Mouse (Mus musculus) myocyte (in vitro differentiated cells): Measurements from ENCODE around the gene Stat3. TPM values are rescaled to one million over a fixed set of nuclear protein-coding genes. Genes with fewer than 3 reads are reported as not detected.

Source experiments
- H3K27me3 ChIP-seq: one replicate; pipeline ENCODE4 v1.6.1; 2011; ENCODE audit not compliant: control insufficient read depth, insufficient read depth, insufficient read length
- H3K36me3 ChIP-seq: one replicate; pipeline ENCODE4 v1.6.1; 2011; ENCODE audit not compliant: control insufficient read depth, insufficient read depth
- H3K4me2 ChIP-seq: one replicate; pipeline ENCODE4 v1.6.1; 2011; ENCODE audit warnings: low read depth, control low read depth
- H3K4me3 ChIP-seq: one replicate; pipeline ENCODE4 v1.5.1; 2011; ENCODE audit warnings: mild to moderate bottlenecking, control low read depth, moderate library complexity
- H3K79me2 ChIP-seq: one replicate; pipeline ENCODE4 v1.6.1; 2011; ENCODE audit not compliant: control insufficient read depth, insufficient read depth
- H3ac ChIP-seq: one replicate; pipeline ENCODE4 v1.6.1; 2011; ENCODE audit not compliant: control insufficient read depth, insufficient read length
- CEBPB ChIP-seq: IDR thresholded peaks from 2 replicates; pipeline ENCODE4 v1.6.1; 2011; ENCODE audit warnings: mild to moderate bottlenecking, moderate library complexity; ENCODE audit not compliant: poor library complexity, insufficient read depth, severe bottlenecking
- E2F4 ChIP-seq: IDR thresholded peaks from one replicate; pipeline ENCODE4 v1.6.1; 2011; ENCODE audit warnings: mild to moderate bottlenecking, control low read depth, moderate library complexity; ENCODE audit not compliant: insufficient read depth
- MAX ChIP-seq: IDR thresholded peaks from one replicate; pipeline ENCODE4 v1.6.1; 2011; ENCODE audit warnings: low read depth, mild to moderate bottlenecking, control low read depth
- MYOD1 ChIP-seq, 3 experiments: IDR thresholded peaks; one replicate each; pipeline ENCODE4 v1.6.1; 2011; ENCODE audit warnings: control low read depth in 2 of 3, low read depth in 2 of 3, mild to moderate bottlenecking in 2 of 3, moderate library complexity in 1 of 3; ENCODE audit not compliant: insufficient read length in 2 of 3, control insufficient read depth in 1 of 3
- MYOG ChIP-seq, 3 experiments: IDR thresholded peaks; one replicate each; pipeline ENCODE4 v1.6.1; 2011; ENCODE audit warnings: control low read depth in 2 of 3, low read depth in 2 of 3, mild to moderate bottlenecking in 2 of 3; ENCODE audit not compliant: insufficient read length in 2 of 3, control insufficient read depth in 1 of 3, insufficient read depth in 1 of 3
- POLR2A ChIP-seq: IDR thresholded peaks from one replicate; pipeline ENCODE4 v1.6.1; 2011; ENCODE audit warnings: low read depth, mild to moderate bottlenecking, control low read depth, moderate library complexity; ENCODE audit not compliant: insufficient read length
- POLR2AphosphoS2 ChIP-seq: IDR thresholded peaks from one replicate; pipeline ENCODE4 v1.6.1; 2011; ENCODE audit warnings: low read depth, control low read depth; ENCODE audit not compliant: insufficient read length
- REST ChIP-seq: IDR thresholded peaks from one replicate; pipeline ENCODE4 v1.6.1; 2011; ENCODE audit warnings: mild to moderate bottlenecking, control low read depth, moderate library complexity; ENCODE audit not compliant: insufficient read depth, insufficient read length
- SRF ChIP-seq: IDR thresholded peaks from one replicate; pipeline ENCODE4 v1.6.1; 2011; ENCODE audit warnings: low read depth; ENCODE audit not compliant: control insufficient read depth, insufficient read length
- TCF12 ChIP-seq: IDR thresholded peaks from one replicate; pipeline ENCODE4 v1.6.1; 2011; ENCODE audit warnings: mild to moderate bottlenecking, control low read depth; ENCODE audit not compliant: poor library complexity, insufficient read depth, severe bottlenecking
- TCF3 ChIP-seq: IDR thresholded peaks from one replicate; pipeline ENCODE4 v1.6.1; 2011; ENCODE audit warnings: low read depth, control low read depth; ENCODE audit not compliant: insufficient read length
- USF1 ChIP-seq: IDR thresholded peaks from one replicate; pipeline ENCODE4 v1.6.1; 2011; ENCODE audit warnings: low read depth, mild to moderate bottlenecking, control low read depth, moderate library complexity
- polyA plus RNA-seq: library from polyadenylated mRNA; unstranded; fragments of >200 nt; fragmentation: generic; extraction: Trizol; gene quantifications from one replicate; pipeline ENCODE4 v1.2.1, GENCODE M21; 2012; ENCODE audit warnings: missing spikeins

The Stat3 gene
- polyA plus RNA-seq, 1 experiment: 93.7 TPM

DNA sequence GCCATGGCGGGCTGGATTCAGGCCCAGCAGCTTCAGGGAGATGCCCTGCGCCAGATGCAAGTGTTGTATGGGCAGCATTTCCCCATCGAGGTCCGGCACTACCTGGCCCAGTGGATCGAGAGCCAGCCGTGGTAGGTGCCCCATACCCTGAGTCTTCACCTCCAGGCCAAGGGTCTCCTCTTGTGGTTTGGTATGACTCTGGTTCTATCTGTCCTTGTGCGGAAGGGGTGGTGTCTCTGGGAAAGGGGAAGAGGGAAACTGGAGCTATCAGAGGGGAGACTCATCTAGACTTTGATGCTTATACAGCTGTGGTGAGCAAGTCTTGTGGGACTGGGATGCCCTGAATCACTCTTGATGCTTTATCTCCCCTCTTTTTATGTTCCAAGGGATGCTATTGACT, 78.0 kb downstream of the Stat3 start:
- Histone ChIP-seq H3K4me2 (peak overlapping the region; percentile 93), H3K4me3 (peak overlapping the region; percentile 39), H3K27me3 (no peaks in the 10 kb centered on the region), H3K79me2 (no peaks in the 10 kb centered on the region), H3K36me3 (no peaks in the 10 kb centered on the region), H3ac (no peak overlapping the region)
- TF ChIP-seq USF1: no peak
- TF ChIP-seq MYOD1 (IDR thresholded peaks at IDR 0.05; ENCODE audit: control insufficient read depth in 1 of 3, insufficient read length in 2 of 3, low read depth in 2 of 3): peak in 1 of 3 experiments; percentile 28

DNA sequence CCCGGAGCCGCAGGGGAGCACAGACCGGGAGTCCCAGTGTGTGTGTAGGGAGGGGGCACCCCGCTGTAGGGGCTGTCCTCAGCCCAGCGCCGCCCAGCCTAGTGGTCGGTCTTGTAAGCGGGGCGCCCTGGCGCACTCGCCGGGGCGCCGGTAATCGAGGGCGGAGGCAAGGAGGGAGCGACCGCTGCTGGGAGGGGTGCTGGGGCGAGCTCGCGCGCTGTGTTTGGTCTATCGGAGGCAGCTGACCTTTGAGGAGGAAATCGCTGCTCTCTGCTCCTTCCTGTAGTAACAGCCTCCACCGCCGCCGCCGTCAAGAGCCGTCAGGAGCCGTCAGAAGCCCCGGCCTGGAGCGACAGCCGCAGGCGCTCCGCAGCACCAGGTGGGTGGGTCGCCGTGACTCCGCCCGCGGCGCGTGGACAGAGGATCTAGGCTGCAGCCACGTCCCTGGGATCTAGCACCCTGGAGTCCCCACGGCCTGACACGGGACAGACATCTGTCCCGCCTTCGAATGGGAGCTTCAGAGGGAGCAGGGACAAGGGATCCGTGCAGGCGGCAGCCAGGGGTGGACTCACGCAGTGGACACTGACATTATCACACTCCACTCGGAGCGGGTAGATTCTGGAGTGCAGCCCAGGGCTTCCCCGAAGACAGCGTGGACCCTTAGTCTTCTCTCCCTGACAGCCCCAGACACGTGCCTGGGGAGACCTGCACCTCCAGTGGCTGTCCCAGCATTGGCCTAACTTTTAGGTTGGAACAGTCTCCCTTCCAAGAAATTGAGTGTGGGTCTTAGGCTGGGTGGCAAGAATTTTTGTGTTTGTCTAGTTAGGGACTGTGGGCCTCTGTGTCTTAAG, 78.9 kb downstream of the Stat3 start:
- Histone ChIP-seq H3ac (peak overlapping the region; percentile 10), H3K27me3 (peaks cover 6% of the 10 kb centered on the region), H3K4me3 (peak overlapping the region; percentile 39), H3K79me2 (no peaks in the 10 kb centered on the region), H3K36me3 (no peaks in the 10 kb centered on the region), H3K4me2 (peak overlapping the region; percentile 93)
- no peak for TF ChIP-seq E2F4
- peak in 2 of 3 experiments; percentile 5 to 42 for TF ChIP-seq MYOG (IDR thresholded peaks at IDR 0.05; ENCODE audit: control insufficient read depth in 1 of 3, insufficient read depth in 1 of 3, insufficient read length in 2 of 3, low read depth in 2 of 3)
- TF ChIP-seq REST: no peak
- no peak for TF ChIP-seq MAX
- TF ChIP-seq TCF3: no peak
- peak in 2 of 3 experiments; percentile 51 to 70 for TF ChIP-seq MYOD1 (IDR thresholded peaks at IDR 0.05; ENCODE audit: control insufficient read depth in 1 of 3, insufficient read length in 2 of 3, low read depth in 2 of 3)
- TF ChIP-seq CEBPB: no peak
- TF ChIP-seq TCF12: no peak
- peak; percentile 61 for TF ChIP-seq POLR2A
- TF ChIP-seq POLR2AphosphoS2: no peak
- no peak for TF ChIP-seq SRF
- peak; percentile 41 for TF ChIP-seq USF1

DNA sequence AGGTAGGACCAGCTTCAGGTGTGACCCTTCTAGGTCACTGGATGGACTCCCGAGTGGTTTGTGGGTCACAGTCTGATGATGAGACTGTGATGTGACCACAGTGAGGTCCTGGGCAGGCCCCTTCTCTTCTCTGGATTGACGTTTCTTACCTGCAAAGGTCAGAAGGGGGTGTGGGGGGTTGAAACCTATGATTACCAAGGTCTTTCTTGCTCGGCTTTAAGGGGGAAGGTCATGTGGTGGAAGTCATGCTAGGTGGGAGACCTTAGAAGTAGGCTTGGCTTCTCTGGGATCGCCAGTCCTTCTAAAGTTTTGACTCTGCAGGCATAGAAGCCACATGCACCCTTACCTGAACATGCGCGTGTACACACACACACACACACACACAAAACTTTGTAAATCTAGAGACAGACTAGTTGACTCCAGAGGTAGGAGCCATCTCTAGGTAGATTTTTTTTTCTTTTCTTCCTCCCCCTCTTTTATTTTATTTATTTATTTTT, 79.7 kb downstream of the Stat3 start:
- Histone ChIP-seq H3K4me3 (peak overlapping the region; percentile 39), H3ac (peak overlapping the region; percentile 10), H3K79me2 (no peaks in the 10 kb centered on the region), H3K27me3 (peaks cover 12% of the 10 kb centered on the region), H3K36me3 (no peaks in the 10 kb centered on the region), H3K4me2 (peak overlapping the region; percentile 97)
- TF ChIP-seq REST (no peak), SRF (no peak), CEBPB (no peak), POLR2A (no peak), MYOD1 (IDR thresholded peaks at IDR 0.05; ENCODE audit: control insufficient read depth in 1 of 3, insufficient read length in 2 of 3, low read depth in 2 of 3) (no peak), POLR2AphosphoS2 (no peak), MAX (no peak), E2F4 (no peak), USF1 (no peak), TCF12 (no peak), TCF3 (no peak), MYOG (IDR thresholded peaks at IDR 0.05; ENCODE audit: control insufficient read depth in 1 of 3, insufficient read depth in 1 of 3, insufficient read length in 2 of 3, low read depth in 2 of 3) (no peak)

- TF ChIP-seq E2F4 (no peak), POLR2A (no peak)
- peak within 1 kb of the TSS; percentile 10 for H3ac ChIP-seq
- peaks cover 17% of the 10 kb centered on the region for H3K27me3 ChIP-seq
Measured at GRCm38 (mm10) chr11:100858935-100859578, 80.3 kb downstream of the Stat3 start, which contains the start of gene Stat5a. Gene Stat5a (plus strand): TSS chr11:100859351.

GRCm38 (mm10) chr11:100857960-100858359, 81.4 kb downstream of the Stat3 start:
- H3K4me3 ChIP-seq: no peak overlapping the region
- TF ChIP-seq CEBPB (no peak), MYOG (IDR thresholded peaks at IDR 0.05; ENCODE audit: control insufficient read depth in 1 of 3, insufficient read depth in 1 of 3, insufficient read length in 2 of 3, low read depth in 2 of 3) (no peak), MAX (no peak), POLR2AphosphoS2 (no peak), POLR2A (no peak), TCF3 (no peak), TCF12 (no peak), USF1 (no peak), MYOD1 (IDR thresholded peaks at IDR 0.05; ENCODE audit: control insufficient read depth in 1 of 3, insufficient read length in 2 of 3, low read depth in 2 of 3) (no peak), REST (no peak), E2F4 (no peak), SRF (no peak)
- no peak overlapping the region for H3K4me2 ChIP-seq
- H3K79me2 ChIP-seq: no peaks in the 10 kb centered on the region
- H3K27me3 ChIP-seq: peaks cover 17% of the 10 kb centered on the region
- H3K36me3 ChIP-seq: no peaks in the 10 kb centered on the region
- no peak overlapping the region for H3ac ChIP-seq

More at GRCm38 (mm10) chr11:100858935-100859578, 80.3 kb downstream of the Stat3 start, which contains the start of gene Stat5a:
- Histone ChIP-seq H3K4me2 (peak within 1 kb of the TSS; percentile 97), H3K36me3 (no peaks in the 10 kb centered on the region), H3K79me2 (no peaks in the 10 kb centered on the region), H3K4me3 (peak within 1 kb of the TSS; percentile 39)
